Mouse (Mus musculus): ENCODE results near the gene E330021D16Rik. TPM values are rescaled to one million over a fixed set of nuclear protein-coding genes. Genes with fewer than 3 reads are reported as not detected.

Gene E330021D16Rik
- total and polyA plus RNA-seq, 3 experiments = not detected

- TF ChIP-seq JUND (conservative IDR thresholded peaks at IDR 0.05; ENCODE audit: low read depth, low read length) = no peak
- no peak for TF ChIP-seq UBTF (IDR thresholded peaks at IDR 0.05; ENCODE audit: low read depth, low read length)
- no peak for TF ChIP-seq CHD1 (IDR thresholded peaks at IDR 0.05; ENCODE audit: low read depth, low read length)
- no peak for TF ChIP-seq ZMIZ1 (IDR thresholded peaks at IDR 0.05; ENCODE audit: low read depth, low read length)
- TF ChIP-seq SMC3 (IDR thresholded peaks at IDR 0.05; ENCODE audit: low read depth, low read length) = no peak
- TF ChIP-seq USF1 (IDR thresholded peaks at IDR 0.05; ENCODE audit: low read depth, low read length) = no peak
- TF ChIP-seq ZKSCAN1 (IDR thresholded peaks at IDR 0.05; ENCODE audit: borderline replicate concordance, low read depth, low read length) = no peak
- no peak for TF ChIP-seq ZC3H11A (IDR thresholded peaks at IDR 0.05; ENCODE audit: low read depth, low read length)
- TF ChIP-seq MEF2A (IDR thresholded peaks at IDR 0.05; ENCODE audit: borderline replicate concordance, low read depth, low read length) = no peak
- TF ChIP-seq MAZ (IDR thresholded peaks at IDR 0.05; ENCODE audit: low read depth, low read length) = no peak
- no peaks in the 10 kb centered on the region for H3K27me3 ChIP-seq (replicated peaks)
- no peak overlapping the region for H3K27ac ChIP-seq (ENCODE audit: insufficient read depth, low read depth)
- H3K79me2 ChIP-seq (replicated peaks; ENCODE audit: control insufficient read depth, extremely low read depth, insufficient read depth, poor library complexity, severe bottlenecking) = no peaks in the 10 kb centered on the region
- dilution Hi-C loops (cut with MboI; ENCODE audit: extremely low pct_ligation_motif_present, extremely low pct_unique_long_range_greater_than_20kb, low sequenced_read_pairs) (no loop called here), in situ Hi-C loops (cut with MboI; ENCODE audit: low pct_ligation_motif_present, low pct_unique_long_range_greater_than_20kb, low sequenced_read_pairs) (no loop called here)
- no peak overlapping the region for H3K4me2 ChIP-seq (ENCODE audit: insufficient read depth, low read depth, poor library complexity, severe bottlenecking)
- H3K36me3 ChIP-seq (replicated peaks in 1 of 2; ENCODE audit: control insufficient read depth in 1 of 2, insufficient read depth in 1 of 2, low read length in 1 of 2) = no peaks in the 10 kb centered on the region
- H3K9ac ChIP-seq (ENCODE audit: insufficient read depth, low read depth) = no peak overlapping the region
- no peak for DNase-seq (ENCODE audit: extremely low read depth)
- H3K4me3 ChIP-seq (replicated peaks in 1 of 3; ENCODE audit: low read depth in 2 of 3, low read length in 2 of 3, poor library complexity in 1 of 3) = no peak overlapping the region
- peaks cover 2 to 12% of the 10 kb centered on the region in 2 experiments; a peak in 2 of 4 replicates for H3K4me1 ChIP-seq (ENCODE audit: control insufficient read depth in 1 of 2, insufficient read depth in 2 of 2)
- no peaks in the 10 kb centered on the region for H3K9me3 ChIP-seq (replicated peaks; ENCODE audit: low read length)
Observed at GRCm38 (mm10) chr6:136459156-136459555, 43.8 kb upstream of the E330021D16Rik start.

GRCm38 (mm10) chr6:136456302-136456701 lies 40.9 kb upstream of the E330021D16Rik start:
- H3K36me3 ChIP-seq (replicated peaks in 1 of 2; ENCODE audit: control insufficient read depth in 1 of 2, insufficient read depth in 1 of 2, low read length in 1 of 2) = no peaks in the 10 kb centered on the region

GRCm38 (mm10) chr6:136455696-136456095 lies 40.3 kb upstream of the E330021D16Rik start:
- H3K27me3 ChIP-seq (replicated peaks) = no peaks in the 10 kb centered on the region
- TF ChIP-seq RCOR1 (conservative IDR thresholded peaks at IDR 0.05; ENCODE audit: low read depth, low read length) (no peak), ETS1 (conservative IDR thresholded peaks at IDR 0.05; ENCODE audit: low read depth, low read length) (no peak), POLR2AphosphoS2 (IDR thresholded peaks at IDR 0.05; ENCODE audit: low read depth, low read length) (no peak), MAZ (IDR thresholded peaks at IDR 0.05; ENCODE audit: low read depth, low read length) (no peak), ZC3H11A (IDR thresholded peaks at IDR 0.05; ENCODE audit: low read depth, low read length) (no peak), MAFK (IDR thresholded peaks at IDR 0.05; ENCODE audit: insufficient replicate concordance, low read length) (no peak), PAX5 (IDR thresholded peaks at IDR 0.05; ENCODE audit: low read length) (no peak), CHD2 (IDR thresholded peaks at IDR 0.05; ENCODE audit: low read length) (no peak), ZMIZ1 (IDR thresholded peaks at IDR 0.05; ENCODE audit: low read depth, low read length) (no peak), NRF1 (IDR thresholded peaks at IDR 0.05; ENCODE audit: low read depth, low read length) (no peak), MXI1 (IDR thresholded peaks at IDR 0.05; ENCODE audit: low read depth, low read length) (no peak), BHLHE40 (IDR thresholded peaks at IDR 0.05; ENCODE audit: low read depth, low read length) (no peak)
- H3K9me3 ChIP-seq (replicated peaks; ENCODE audit: low read length) = no peaks in the 10 kb centered on the region
- no peak overlapping the region for H3K4me2 ChIP-seq (ENCODE audit: insufficient read depth, low read depth, poor library complexity, severe bottlenecking)
- H3K79me2 ChIP-seq (replicated peaks; ENCODE audit: control insufficient read depth, extremely low read depth, insufficient read depth, poor library complexity, severe bottlenecking) = no peaks in the 10 kb centered on the region
- H3K9ac ChIP-seq (ENCODE audit: insufficient read depth, low read depth) = no peak overlapping the region
- H3K36me3 ChIP-seq (replicated peaks in 1 of 2; ENCODE audit: control insufficient read depth in 1 of 2, insufficient read depth in 1 of 2, low read length in 1 of 2) = no peaks in the 10 kb centered on the region
- H3K27ac ChIP-seq (ENCODE audit: insufficient read depth, low read depth) = no peak overlapping the region
- H3K4me3 ChIP-seq (replicated peaks in 1 of 3; ENCODE audit: low read depth in 2 of 3, low read length in 2 of 3, poor library complexity in 1 of 3) = no peak overlapping the region
- DNase-seq (ENCODE audit: extremely low read depth) = no peak
- in situ Hi-C loops (cut with MboI; ENCODE audit: low pct_ligation_motif_present, low pct_unique_long_range_greater_than_20kb, low sequenced_read_pairs) (no loop called here), dilution Hi-C loops (cut with MboI; ENCODE audit: extremely low pct_ligation_motif_present, extremely low pct_unique_long_range_greater_than_20kb, low sequenced_read_pairs) (no loop called here)
- peaks cover 0 to 2% of the 10 kb centered on the region in 2 experiments; a peak in 1 of 4 replicates for H3K4me1 ChIP-seq (ENCODE audit: control insufficient read depth in 1 of 2, insufficient read depth in 2 of 2)

More at GRCm38 (mm10) chr6:136456302-136456701, 40.9 kb upstream of the E330021D16Rik start:
- Histone ChIP-seq H3K4me2 (ENCODE audit: insufficient read depth, low read depth, poor library complexity, severe bottlenecking) (no peak overlapping the region), H3K27ac (ENCODE audit: insufficient read depth, low read depth) (no peak overlapping the region), H3K4me1 (ENCODE audit: control insufficient read depth in 1 of 2, insufficient read depth in 2 of 2) (peaks cover 0 to 2% of the 10 kb centered on the region in 2 experiments; a peak in 1 of 4 replicates), H3K79me2 (replicated peaks; ENCODE audit: control insufficient read depth, extremely low read depth, insufficient read depth, poor library complexity, severe bottlenecking) (no peaks in the 10 kb centered on the region), H3K27me3 (replicated peaks) (no peaks in the 10 kb centered on the region), H3K4me3 (replicated peaks in 1 of 3; ENCODE audit: low read depth in 2 of 3, low read length in 2 of 3, poor library complexity in 1 of 3) (no peak overlapping the region), H3K9me3 (replicated peaks; ENCODE audit: low read length) (no peaks in the 10 kb centered on the region), H3K9ac (ENCODE audit: insufficient read depth, low read depth) (no peak overlapping the region)
- in situ Hi-C loops (cut with MboI; ENCODE audit: low pct_ligation_motif_present, low pct_unique_long_range_greater_than_20kb, low sequenced_read_pairs) = no loop called here
- TF ChIP-seq CTCF (conservative IDR thresholded peaks at IDR 0.05 in 1 of 2, IDR thresholded peaks at IDR 0.05 in 1 of 2; ENCODE audit: low read depth in 2 of 2, low read length in 2 of 2) (no peak), BHLHE40 (IDR thresholded peaks at IDR 0.05; ENCODE audit: low read depth, low read length) (no peak), ZKSCAN1 (IDR thresholded peaks at IDR 0.05; ENCODE audit: borderline replicate concordance, low read depth, low read length) (no peak), MAFK (IDR thresholded peaks at IDR 0.05; ENCODE audit: insufficient replicate concordance, low read length) (no peak), PAX5 (IDR thresholded peaks at IDR 0.05; ENCODE audit: low read length) (no peak)
- dilution Hi-C loops (cut with MboI; ENCODE audit: extremely low pct_ligation_motif_present, extremely low pct_unique_long_range_greater_than_20kb, low sequenced_read_pairs) = no loop called here
- DNase-seq (ENCODE audit: extremely low read depth) = no peak

Data from CH12.LX (cell line).